Mouse (Mus musculus): ENCODE results near the gene Pdcd6.

- TF ChIP-seq POLR2A (IDR thresholded peaks at IDR 0.05; ENCODE audit: borderline replicate concordance, control insufficient read depth, low read depth, low read length) = no peak
- TF ChIP-seq CTCF (IDR thresholded peaks at IDR 0.05; ENCODE audit: control insufficient read depth, insufficient read depth, low read length) = no peak
Measured at GRCm38 (mm10) chr13:74301607-74301984, 15.8 kb downstream of the Pdcd6 start.
